Mouse (Mus musculus) C2C12 (cell line): ENCODE measurements at regions not wholly inside any gene's neighbourhood (a gene's known extent, or its start where the extent isn't known, plus 50 kb on each side); places are given as distances from the start of the nearest gene placed in this dataset.

ENCODE experiments used
- CTCF ChIP-seq: IDR thresholded peaks from one replicate; pipeline ENCODE4 v1.5.1; 2011; ENCODE audit not compliant: control insufficient read depth, insufficient read depth, insufficient read length
- MYOD1 ChIP-seq: IDR thresholded peaks from one replicate; pipeline ENCODE4 v1.6.1; 2011; ENCODE audit warnings: low read depth; ENCODE audit not compliant: control insufficient read depth, insufficient read length

GRCm38 (mm10) chr12:94334671-94335070, 1357.4 kb upstream of the Flrt2 start:
- TF ChIP-seq MYOD1 (no peak), CTCF (no peak)
